Mouse (Mus musculus) gastrocnemius, adult 8-10 months (tissue): ENCODE results near the gene Slc44a5. TPM values are rescaled to one million over a fixed set of nuclear protein-coding genes. Genes with fewer than 3 reads are reported as not detected.
"Not testable (repeated sequence)": the region's sequence is repeated elsewhere in the genome, so short reads cannot be mapped to it uniquely, and the experiment has no call there.

ENCODE experiments used
- DNase-seq, 2 experiments: peaks; one replicate each; pipeline ENCODE4 v3.0.0; 2022; ENCODE audit warnings: low spot score in 2 of 2
- total RNA-seq, 4 experiments: library from RNA; stranded (reverse); gene quantifications; 2 replicates each; pipeline ENCODE4 v1.2.4; 2022

Slc44a5 gene
- total RNA-seq, 4 experiments from 2014 or later = 0.05 to 0.07 TPM; not detected in 2

GRCm38 (mm10) chr3:154153541-154153940 lies 180.3 kb downstream of the Slc44a5 start:
- DNase-seq = not testable (repeated sequence)

- DNase-seq = no peak
These were observed 192.6 kb downstream of the Slc44a5 start for GRCm38 (mm10) chr3:154165882-154166281.

DNA sequence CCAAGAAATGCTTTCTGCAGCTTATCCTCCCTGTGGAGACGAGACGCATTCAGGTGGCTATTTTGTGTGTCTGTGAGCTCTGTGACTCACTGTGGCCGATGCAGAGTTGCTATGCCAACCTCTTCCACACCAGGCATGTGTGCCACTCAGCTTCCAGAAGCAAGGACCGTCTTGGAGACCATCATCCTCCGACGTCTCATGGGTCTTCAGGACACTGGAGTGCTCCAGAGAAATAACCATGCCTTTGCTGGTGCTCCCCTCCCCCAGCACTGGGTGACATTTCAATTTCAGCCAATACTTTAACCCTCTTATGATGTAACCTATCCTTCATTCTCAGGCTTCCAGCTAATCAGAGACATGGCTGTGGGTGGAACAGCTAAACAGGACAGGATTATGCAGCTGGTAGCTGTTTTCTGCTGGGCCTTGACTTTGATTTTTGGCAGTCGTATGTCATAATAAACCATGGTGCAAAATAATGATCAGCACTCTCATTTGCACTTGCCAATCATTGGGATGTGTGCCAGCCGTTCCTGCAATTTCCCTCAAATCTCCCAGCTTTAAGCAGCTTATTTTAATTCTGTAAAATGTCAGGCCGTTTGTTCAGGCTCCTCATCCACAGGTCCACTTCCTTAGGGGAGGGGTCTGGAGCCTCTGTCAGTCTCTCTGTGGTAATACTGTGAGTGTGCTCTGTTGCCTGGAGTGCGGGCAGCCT lies 198.8 kb downstream of the Slc44a5 start:
- no peak for DNase-seq

DNA sequence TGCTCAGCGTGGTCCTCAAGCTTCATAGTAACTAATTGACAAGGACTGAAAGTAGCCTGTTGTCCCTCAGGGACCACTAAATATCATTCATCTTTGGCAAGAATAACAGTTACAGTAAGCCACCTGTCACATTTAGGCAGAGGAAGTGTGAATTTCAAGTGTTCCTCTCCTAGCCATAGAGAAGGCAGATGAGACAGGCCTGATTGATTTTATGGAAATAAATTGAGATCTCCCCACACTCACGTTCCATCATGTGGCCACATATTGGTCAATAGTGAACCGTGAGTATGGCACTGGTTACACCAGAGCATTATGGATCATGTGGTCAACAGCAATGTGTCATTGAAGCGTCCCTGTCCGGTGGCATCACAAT lies 199.3 kb downstream of the Slc44a5 start:
- DNase-seq = no peak

DNA sequence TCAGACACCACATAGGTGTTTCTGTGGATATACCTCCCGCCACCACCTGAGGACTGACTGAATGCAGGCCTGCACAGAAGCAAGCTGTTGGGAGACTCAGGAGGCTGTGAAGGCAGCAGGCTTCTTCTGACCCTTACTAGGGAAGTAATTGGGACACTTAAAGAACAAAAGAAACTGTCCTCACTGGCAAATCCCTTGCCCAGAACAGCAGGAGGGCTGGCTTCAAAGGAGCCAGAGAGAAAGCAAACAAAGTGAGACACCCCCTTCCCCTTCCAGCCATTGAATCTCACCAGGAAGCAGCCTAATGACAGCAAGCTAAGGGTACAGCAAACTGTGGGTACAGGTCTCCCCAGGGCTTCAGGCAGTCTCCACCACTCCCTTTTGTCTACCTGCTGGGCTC lies 200.3 kb downstream of the Slc44a5 start:
- no peak for DNase-seq

- DNase-seq = no peak
These were observed 200.8 kb downstream of the Slc44a5 start for GRCm38 (mm10) chr3:154174031-154174430.

GRCm38 (mm10) chr3:154174766-154175165 lies 201.5 kb downstream of the Slc44a5 start:
- no peak for DNase-seq

DNA sequence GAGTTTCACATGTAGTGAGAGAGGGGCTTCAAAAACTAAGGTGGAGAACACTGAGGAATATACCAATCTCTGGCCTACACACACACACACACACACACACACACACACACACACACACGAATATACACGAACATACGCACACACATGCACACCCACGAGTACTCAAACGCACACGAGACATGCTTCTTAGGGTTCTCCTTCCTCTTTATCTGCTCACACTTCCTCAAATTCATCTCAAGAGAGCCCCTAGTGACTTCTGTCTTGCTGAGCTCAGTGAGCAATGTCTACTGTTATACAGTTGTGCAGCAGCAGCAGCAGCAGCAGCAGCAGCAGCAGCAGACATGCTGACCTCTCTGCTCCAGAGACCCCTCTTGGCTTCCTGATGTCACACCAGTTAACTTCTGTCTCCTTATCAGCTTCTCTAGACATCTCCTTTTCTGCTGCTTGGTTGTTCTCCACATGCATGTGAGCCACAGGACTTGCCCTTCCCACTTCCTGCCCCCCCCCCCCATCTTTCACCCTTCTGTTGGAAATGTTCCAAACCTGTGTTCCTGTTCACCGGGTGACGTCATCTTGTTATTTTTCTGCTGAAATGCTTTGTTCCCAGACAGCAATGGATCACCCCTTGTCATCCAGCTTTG lies 204.5 kb downstream of the Slc44a5 start:
- DNase-seq = no peak

DNA sequence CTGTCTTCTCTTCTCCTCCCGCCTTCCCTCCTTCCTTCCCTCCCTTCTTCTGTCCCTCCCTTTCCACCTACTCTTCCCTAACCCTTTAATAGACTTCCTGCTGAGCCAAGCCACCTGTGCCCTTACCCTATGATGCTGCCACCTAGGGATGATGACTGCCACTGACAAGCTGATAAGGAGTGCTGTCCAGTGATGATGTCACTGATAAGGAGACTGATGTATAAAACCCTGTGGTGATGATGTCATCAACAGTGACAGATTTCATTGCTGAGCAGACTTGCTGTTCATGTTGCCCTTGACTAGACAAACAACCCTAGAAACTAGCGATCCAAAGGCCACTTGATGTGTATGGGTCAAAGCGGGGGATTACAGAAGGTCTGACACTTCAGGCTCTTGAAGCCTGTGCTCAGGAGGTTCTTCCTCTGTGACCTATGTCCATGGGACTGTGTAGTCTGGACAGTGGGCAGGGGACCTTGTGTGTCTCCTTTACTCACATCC lies 206.2 kb downstream of the Slc44a5 start:
- no peak for DNase-seq

DNA sequence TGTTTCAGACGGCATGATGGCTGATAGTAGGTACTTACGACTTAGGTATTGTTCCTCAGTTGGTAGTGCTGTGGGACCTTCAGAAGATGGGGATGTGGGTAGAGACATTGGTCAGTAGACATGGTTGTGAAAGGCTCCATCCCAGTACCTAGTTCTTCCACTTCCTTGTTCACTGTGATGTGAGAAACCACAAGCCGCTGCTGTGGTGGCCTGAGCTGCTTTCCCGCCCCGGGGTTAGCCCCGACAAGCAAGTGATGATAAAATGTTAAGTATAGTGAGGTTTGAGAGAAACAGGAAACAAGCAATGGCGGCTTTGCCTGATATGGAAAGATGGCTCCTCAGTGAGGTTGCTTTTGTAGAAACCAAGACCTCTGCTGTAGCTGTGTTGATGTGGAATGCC lies 209.8 kb downstream of the Slc44a5 start:
- DNase-seq = no peak

- no peak for DNase-seq
These were observed 210.7 kb downstream of the Slc44a5 start for GRCm38 (mm10) chr3:154183957-154184356.

DNA sequence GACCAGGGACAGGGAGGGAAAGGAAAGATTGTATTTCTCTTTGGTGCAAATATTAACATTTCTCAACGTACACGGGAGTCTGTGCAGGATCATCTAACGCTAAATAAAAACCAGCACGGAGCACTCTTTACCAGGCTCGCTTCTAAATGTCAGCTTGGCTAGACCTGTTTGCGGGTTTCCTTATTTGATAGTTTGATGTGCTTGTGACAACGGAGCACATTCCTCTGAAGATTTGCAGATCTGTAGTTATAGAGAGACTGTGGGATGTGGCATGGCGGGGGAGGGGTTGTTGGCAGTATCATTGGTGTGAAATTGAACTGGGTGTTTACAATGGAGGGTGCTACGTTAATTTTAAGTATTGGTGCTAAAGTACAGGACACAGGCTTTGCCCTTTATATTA lies 215.4 kb downstream of the Slc44a5 start:
- no peak for DNase-seq

GRCm38 (mm10) chr3:154192328-154193030 lies 219.2 kb downstream of the Slc44a5 start:
- no peak for DNase-seq

DNA sequence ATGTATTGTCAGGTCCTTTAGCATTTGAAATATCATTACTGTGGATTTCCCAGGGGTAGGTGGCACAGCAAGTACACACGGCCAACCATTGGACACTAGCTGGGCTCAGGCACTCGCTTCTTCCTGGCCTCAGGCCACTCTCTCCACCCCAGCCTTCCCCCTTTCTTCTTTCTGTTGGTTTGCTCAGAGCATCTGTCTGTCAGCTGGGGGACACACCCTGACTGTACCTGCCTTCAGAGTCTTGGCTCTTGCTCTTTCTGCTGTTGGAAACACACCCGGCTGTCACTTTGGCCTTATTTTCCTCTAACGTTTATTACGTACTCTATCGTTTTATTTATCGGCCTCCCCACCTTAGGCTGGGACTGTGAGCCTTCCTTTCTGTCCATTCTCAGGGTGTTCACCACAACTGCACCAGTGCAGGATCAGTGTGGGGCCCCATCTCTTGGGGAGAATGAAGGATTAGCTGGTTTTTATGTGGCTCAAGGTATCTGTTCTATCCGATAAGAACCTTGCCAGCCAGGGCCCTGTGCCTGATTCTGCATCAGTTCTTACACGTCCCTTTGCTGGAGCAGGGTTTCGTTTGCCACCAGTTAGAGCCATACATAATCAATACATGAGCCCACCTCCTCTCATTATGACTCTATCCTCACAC lies 220.1 kb downstream of the Slc44a5 start:
- no peak for DNase-seq

- no peak for DNase-seq
These were observed 227.2 kb downstream of the Slc44a5 start for GRCm38 (mm10) chr3:154200422-154200828.

GRCm38 (mm10) chr3:154201796-154202195 lies 228.6 kb downstream of the Slc44a5 start:
- DNase-seq = no peak

DNA sequence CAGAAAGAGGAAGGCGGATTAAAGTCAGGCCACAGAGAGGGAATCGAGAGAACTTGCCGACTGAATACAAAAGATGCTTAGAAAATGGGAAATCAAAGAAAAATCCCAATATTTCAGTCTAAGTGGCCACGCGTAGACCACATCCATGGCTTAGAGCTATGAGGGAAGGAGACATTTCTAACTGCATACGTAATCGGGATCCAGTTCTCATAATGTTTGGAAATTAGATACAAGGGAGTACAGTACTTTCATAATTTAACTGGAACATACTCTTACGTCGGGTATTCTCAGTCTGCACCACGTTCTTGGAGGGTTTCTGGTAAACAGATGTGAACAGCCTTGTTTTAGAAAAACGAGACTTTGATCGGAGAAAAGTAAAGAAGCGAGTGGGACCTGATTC lies 229.1 kb downstream of the Slc44a5 start:
- no peak for DNase-seq

DNA sequence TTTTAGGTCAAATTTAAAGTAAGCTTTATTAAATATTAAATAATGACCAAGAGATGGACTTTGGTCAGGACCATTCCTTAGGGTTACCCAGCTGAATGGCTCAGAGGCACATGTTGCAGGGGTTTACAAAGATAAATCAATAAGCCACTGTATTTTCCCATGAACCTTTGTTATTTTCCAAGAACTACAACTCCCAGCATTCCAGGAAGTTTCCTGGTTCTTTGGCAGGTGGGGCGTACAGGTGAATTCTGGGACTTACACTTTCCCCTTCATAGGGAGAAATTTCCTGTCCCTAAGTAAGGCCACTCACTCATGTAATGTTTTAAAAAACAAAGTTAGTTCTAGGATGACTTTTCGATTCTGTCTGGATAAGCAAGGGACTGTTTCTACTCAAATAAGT lies 235.2 kb downstream of the Slc44a5 start:
- no peak for DNase-seq

- DNase-seq = no peak
These were observed 236.0 kb downstream of the Slc44a5 start for GRCm38 (mm10) chr3:154209201-154209754.

DNA sequence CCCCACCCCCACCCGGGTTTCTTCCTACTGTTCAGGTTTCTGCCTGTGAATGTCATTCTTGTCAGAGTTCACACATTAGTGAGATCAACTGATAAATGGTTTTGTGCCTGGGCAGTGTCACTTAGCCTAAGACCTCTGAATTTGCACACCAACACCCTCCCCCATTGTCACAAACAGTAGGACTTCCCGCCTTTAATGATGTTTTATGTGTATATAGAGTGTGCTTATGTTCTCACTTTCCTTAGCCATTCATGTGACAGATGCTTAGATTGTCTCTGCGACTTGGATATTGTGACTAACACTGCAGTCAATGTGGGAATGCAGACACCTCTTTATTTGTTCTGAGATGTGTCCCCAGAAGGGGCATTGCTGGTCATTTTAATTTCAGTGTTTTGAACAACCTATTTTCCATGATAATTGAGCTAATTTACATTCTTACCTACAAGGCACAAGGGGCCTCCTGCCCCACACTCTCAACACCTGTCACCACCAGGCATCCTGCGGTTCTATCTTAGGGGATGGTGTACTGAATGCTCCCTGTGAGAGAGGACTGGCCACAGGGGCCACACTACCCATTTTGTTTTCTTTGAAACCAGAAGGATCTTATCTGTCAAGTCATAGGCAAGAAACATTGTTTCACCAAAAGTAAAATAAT lies 236.7 kb downstream of the Slc44a5 start:
- no peak for DNase-seq

DNA sequence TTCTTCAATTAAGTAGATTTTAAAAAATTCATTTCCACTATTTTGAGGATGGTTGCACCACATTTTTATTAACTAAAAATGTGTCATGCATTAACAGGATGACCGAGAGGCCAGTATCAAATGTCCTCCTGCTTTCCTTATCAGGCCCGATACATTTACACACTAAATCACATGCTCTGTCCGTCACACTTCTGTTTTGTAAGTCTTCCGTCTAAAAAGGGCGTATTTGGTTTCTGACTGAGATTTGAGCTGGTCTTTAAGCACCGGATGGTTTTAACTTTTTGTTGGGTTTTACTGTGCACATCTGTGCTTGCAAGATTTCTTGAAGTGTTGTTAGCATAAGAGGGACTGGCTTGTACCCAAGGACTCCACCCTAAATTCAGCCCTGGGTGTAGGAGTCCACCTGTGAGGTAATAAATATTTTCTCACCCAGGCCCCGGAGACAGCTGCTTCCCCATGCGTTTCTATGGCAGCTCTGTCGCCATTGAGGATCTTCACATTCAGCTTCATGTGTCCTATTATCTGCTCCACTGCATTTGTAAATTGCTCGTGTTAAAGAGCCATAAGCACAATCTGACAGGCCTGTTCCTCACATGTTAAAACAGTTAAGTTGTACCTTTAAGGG lies 237.3 kb downstream of the Slc44a5 start:
- no peak for DNase-seq
